Comparison of ENCODE assay signal across 9 mouse cellular contexts in genomic region chr13:31626183-31626801, GRCm38 (mm10). TPM values are rescaled to one million over a fixed set of nuclear protein-coding genes. Genes with fewer than 3 reads are reported as not detected.
DNase-seq lines count a peak whose midpoint lies in the region; ATAC-seq and TF ChIP-seq lines count a peak whose summit lies in the region.
"Had no signal": no experiment of that assay in that cellular context is flagged by ENCODE, and none has a peak within 500 bp of the region (broad histone marks: within the 10 kb centered on the region; RNA-seq: fewer than 3 reads in every experiment).

No protein-coding gene starts in this region.

- H3K36me3 ChIP-seq in heart, embryonic 13.5 days: no peaks in the 10 kb centered on the region
- H3K36me3 ChIP-seq in liver, embryonic 13.5 days: no peaks in the 10 kb centered on the region
- no peaks in the 10 kb centered on the region for H3K36me3 ChIP-seq in small intestine, adult 2 months (ENCODE audit: control insufficient read depth, insufficient read depth, low read length)

- H3K9ac ChIP-seq in heart, embryonic 13.5 days: peak overlapping the region; percentile 68
- no peak overlapping the region for H3K9ac ChIP-seq in liver, embryonic 13.5 days

- WGBS in heart, embryonic 13.5 days: under 1% methylated on average over 59 of the region's 60 CpGs
- under 1% methylated on average over 60 of the region's 60 CpGs for WGBS in liver, embryonic 13.5 days (ENCODE audit: insufficient replicate concordance)
- WGBS in small intestine, adult 2 months: under 1% methylated on average over 60 of the region's 60 CpGs

- no peaks in the 10 kb centered on the region for H3K4me1 ChIP-seq in brown adipose tissue, adult 24 weeks (ENCODE audit: control insufficient read depth, insufficient read depth, insufficient read length, low read length)
- H3K4me1 ChIP-seq in heart, embryonic 13.5 days: peaks cover 43% of the 10 kb centered on the region
- H3K4me1 ChIP-seq in liver, embryonic 13.5 days (replicated peaks): peaks cover 8% of the 10 kb centered on the region; the same call in 1 of the 2 replicates
- peaks cover 6% of the 10 kb centered on the region; the same call in 1 of the 2 replicates for H3K4me1 ChIP-seq in small intestine, adult 2 months (ENCODE audit: control insufficient read depth, insufficient read depth, insufficient read length, low read length)

- peaks cover 100% of the 10 kb centered on the region for H3K27me3 ChIP-seq in heart, embryonic 13.5 days (replicated peaks)
- H3K27me3 ChIP-seq in liver, embryonic 13.5 days: peaks cover 99% of the 10 kb centered on the region
- peaks cover 73% of the 10 kb centered on the region for H3K27me3 ChIP-seq in small intestine, adult 2 months (ENCODE audit: control insufficient read depth, insufficient read depth, low read length)

- no peak for DNase-seq in layer of hippocampus, adult 2 months (ENCODE audit: low spot score in 2 of 2)
- DNase-seq in layer of hippocampus, postnatal 25 days (ENCODE audit: extremely low spot score in 1 of 2, low spot score in 1 of 2): no peak
- DNase-seq in liver, embryonic 13.5 days: no peak
- no peak for DNase-seq in thymus, postnatal 0 days (ENCODE audit: low spot score)

- no peak for TF ChIP-seq POLR2A in small intestine, adult 2 months (IDR thresholded peaks at IDR 0.05; ENCODE audit: low read depth, low read length)

- ATAC-seq in heart, embryonic 13.5 days (ENCODE audit: extremely low read depth, insufficient number of reproducible peaks, low FRiP score, low TSS enrichment): no peak
- no peak for ATAC-seq in liver, embryonic 13.5 days (ENCODE audit: low read depth)
- no peak for ATAC-seq in megakaryocyte-erythroid progenitor cell, adult 5-6 weeks (replicated peaks; ENCODE audit: low FRiP score, low TSS enrichment, poor library complexity, severe bottlenecking)

- peak overlapping the region; percentile 47 for H3K4me3 ChIP-seq in layer of hippocampus, adult 2 months
- peak overlapping the region; percentile 32 for H3K4me3 ChIP-seq in brown adipose tissue, adult 24 weeks (ENCODE audit: insufficient read depth, low read depth, low read length)
- peak overlapping the region; percentile 60 for H3K4me3 ChIP-seq in heart, embryonic 13.5 days
- H3K4me3 ChIP-seq in liver, embryonic 13.5 days (replicated peaks): peak overlapping the region; percentile 44
- peak overlapping the region; percentile 60 for H3K4me3 ChIP-seq in small intestine, adult 2 months (ENCODE audit: low read depth, low read length)

- H3K9me3 ChIP-seq in heart, embryonic 13.5 days: no peaks in the 10 kb centered on the region
- H3K9me3 ChIP-seq in liver, embryonic 13.5 days (replicated peaks): no peaks in the 10 kb centered on the region

- peak overlapping the region; percentile 72 for H3K27ac ChIP-seq in layer of hippocampus, adult 2 months
- H3K27ac ChIP-seq in brown adipose tissue, adult 24 weeks (replicated peaks; ENCODE audit: low read depth, low read length): no peak overlapping the region
- no peak overlapping the region for H3K27ac ChIP-seq in heart, embryonic 13.5 days (replicated peaks)
- H3K27ac ChIP-seq in liver, embryonic 13.5 days: no peak overlapping the region
- peak overlapping the region; percentile 50 for H3K27ac ChIP-seq in small intestine, adult 2 months (ENCODE audit: insufficient read depth, low read depth, low read length)

- TF ChIP-seq CTCF in layer of hippocampus, adult 2 months (conservative IDR thresholded peaks at IDR 0.05): no peak
- TF ChIP-seq CTCF in small intestine, adult 2 months (IDR thresholded peaks at IDR 0.05; ENCODE audit: extremely low read depth, insufficient read length, insufficient replicate concordance, low read depth, low read length): no peak

- peak overlapping the region; percentile 91 for H3K4me2 ChIP-seq in heart, embryonic 13.5 days
- H3K4me2 ChIP-seq in liver, embryonic 13.5 days: peak overlapping the region; percentile 58

RNA-seq across cellular contexts. Expression of gene Foxf2, which starts 0.7 kb away (rescaled TPM):
- total RNA-seq in layer of hippocampus, adult 2 months (2021): 1 to 10 TPM; 4.7 to 5.5 TPM
- total RNA-seq in layer of hippocampus, postnatal 25 days (2021): 1 to 10 TPM; 4.1 to 5.7 TPM
- polyA plus RNA-seq in brown adipose tissue, adult 24 weeks (2012; ENCODE audit: insufficient read depth, insufficient read length, missing spikeins): not detected in 2 replicates
- 1.0 and 1.1 TPM in 2 replicates for polyA plus RNA-seq in heart, embryonic 13.5 days (2015; fragmentation: Nextera tagmentation; extraction: Ambion mirVana)
- polyA plus RNA-seq in liver, embryonic 13.5 days (2015; fragmentation: Nextera tagmentation; extraction: Ambion mirVana): 0.10 TPM in 1 of 2 replicates, not detected in the other
- polyA plus RNA-seq in small intestine, adult 2 months (2012; rRNA removed): 28.4 and 41.4 TPM in 2 replicates
- not detected in 2 replicates for polyA plus RNA-seq in thymus, postnatal 0 days (2015; fragmentation: Nextera tagmentation; extraction: Ambion mirVana)
- not detected in 2 replicates for total RNA-seq in megakaryocyte-erythroid progenitor cell, adult 5-6 weeks (2014; fragmentation: Nextera tagmentation)
- not detected in 2 replicates for total RNA-seq in megakaryocyte-erythroid progenitor cell, adult 5-6 weeks (2017)
- total RNA-seq: neutrophil, adult 5-6 weeks had no signal

Comparison
In these comparisons a context has a peak if more than half of its experiments do, and no peak if none do; other contexts are left out.
1. H3K27ac ChIP-seq: peak in layer of hippocampus, adult 2 months (single experiment) and small intestine, adult 2 months (single experiment); none in brown adipose tissue, adult 24 weeks (single experiment), heart, embryonic 13.5 days (single experiment) and liver, embryonic 13.5 days (single experiment).
2. RNA of gene Foxf2, which starts 0.7 kb away (polyA plus RNA-seq): 28.4 to 41.4 TPM in small intestine, adult 2 months; 1.0 to 1.1 TPM in heart, embryonic 13.5 days, 0.10 TPM in liver, embryonic 13.5 days, not detected in thymus, postnatal 0 days and not detected in brown adipose tissue, adult 24 weeks; every median in the first group is over 10 times any median in the second.
3. Peak in every context shown above with its lines, with median percentiles within 50 percentile points of each other: H3K4me3 ChIP-seq.